Mouse (Mus musculus) heart, postnatal 10 days (tissue): Measurements from ENCODE around the gene Olfr1230. TPM values are rescaled to one million over a fixed set of nuclear protein-coding genes. Genes with fewer than 3 reads are reported as not detected.

ENCODE experiments used
- DNase-seq, 2 experiments: peaks; one replicate each; pipeline ENCODE4 v3.0.0; 2021
- intact Hi-C: fragments of 180-260 bp; cut with DNase I; formaldehyde crosslinking; loops from one replicate; pipeline ENCODE4 v1.15.1; 2025
- total RNA-seq, 2 experiments: library from RNA; stranded (reverse); gene quantifications; 2 replicates each; pipeline ENCODE4 v1.2.3; 2021

Olfr1230 gene
- total RNA-seq, result not detected

- DNase-seq, result no peak
- intact Hi-C loops, result no loop called here
Measured at GRCm38 (mm10) chr2:89297168-89297567, at the start of gene Olfr1230. Gene Olfr1230, minus strand, starts transcription at chr2:89297268.

- intact Hi-C loops, result no loop called here
- DNase-seq, result no peak
Measured at GRCm38 (mm10) chr2:89342298-89342697, 45.2 kb upstream of the Olfr1230 start, which contains the start of gene Olfr1233. Gene Olfr1233, minus strand, starts transcription at chr2:89342398.

- intact Hi-C loops, result no loop called here
- DNase-seq, result no peak
Measured at GRCm38 (mm10) chr2:89329575-89329974, 32.5 kb upstream of the Olfr1230 start, which contains the start of gene Olfr1232. Gene Olfr1232, minus strand, starts transcription at chr2:89329675.

- no peak for DNase-seq
- intact Hi-C loops, result no loop called here
Measured at GRCm38 (mm10) chr2:89306974-89307373, 9.9 kb upstream of the Olfr1230 start, which contains the start of gene Olfr1231. Gene Olfr1231, minus strand, starts transcription at chr2:89307074.

GRCm38 (mm10) chr2:89287914-89288313 lies 9.2 kb downstream of the Olfr1230 start, which contains the start of gene Olfr1229:
Gene Olfr1229, minus strand, starts transcription at chr2:89288014.
- no peak for DNase-seq
- intact Hi-C loops, result no loop called here

- intact Hi-C loops, result no loop called here
- no peak for DNase-seq
Measured at GRCm38 (mm10) chr2:89253962-89254361, 43.1 kb downstream of the Olfr1230 start, which contains the start of gene Olfr1228. Gene Olfr1228, minus strand, starts transcription at chr2:89254062.

Other genes starting within 250 kb of the Olfr1230 start
- gene Olfr1218, start 236.1 kb downstream of the Olfr1230 start, total RNA-seq, result not detected
- gene Olfr1219, start 213.8 kb downstream of the Olfr1230 start, total RNA-seq, result not detected
- gene Olfr1220, start 190.4 kb downstream of the Olfr1230 start, total RNA-seq, result not detected
- gene Olfr1221, start 180.0 kb downstream of the Olfr1230 start, total RNA-seq, result not detected
- gene Olfr1222, start 164.2 kb downstream of the Olfr1230 start, total RNA-seq, result not detected
- gene Olfr1223, start 145.7 kb downstream of the Olfr1230 start, total RNA-seq, result not detected
- gene Olfr1224-ps1, start 133.2 kb downstream of the Olfr1230 start, total RNA-seq, result not detected
- not detected for gene Olfr1225, start 122.6 kb downstream of the Olfr1230 start, total RNA-seq
- not detected for gene Olfr1226, start 97.2 kb downstream of the Olfr1230 start, total RNA-seq
- not detected for gene Olfr1228, start 43.2 kb downstream of the Olfr1230 start, total RNA-seq
- not detected for gene Olfr1229, start 9.3 kb downstream of the Olfr1230 start, total RNA-seq
- gene Olfr1231, start 9.8 kb upstream of the Olfr1230 start, total RNA-seq, result not detected
- gene Olfr1232, start 32.4 kb upstream of the Olfr1230 start, total RNA-seq, result not detected
- not detected for gene Olfr1233, start 45.1 kb upstream of the Olfr1230 start, total RNA-seq
- not detected for gene Olfr1234, start 67.6 kb upstream of the Olfr1230 start, total RNA-seq
- not detected for gene Olfr1238, start 112.4 kb upstream of the Olfr1230 start, total RNA-seq
- not detected for gene Olfr1239, start 123.1 kb upstream of the Olfr1230 start, total RNA-seq
- gene Olfr1240, start 145.7 kb upstream of the Olfr1230 start, total RNA-seq, result not detected
- gene Olfr1241, start 189.9 kb upstream of the Olfr1230 start, total RNA-seq, result not detected
- gene Olfr1242, start 201.1 kb upstream of the Olfr1230 start, total RNA-seq, result not detected
- not detected for gene Olfr1243, start 234.2 kb upstream of the Olfr1230 start, total RNA-seq